ENCODE assay signal across 8 mouse cellular contexts in genomic region chr7:35036266-35036731, GRCm38 (mm10). TPM values are rescaled to one million over a fixed set of nuclear protein-coding genes. Genes with fewer than 3 reads are reported as not detected.
DNase-seq lines count a peak whose midpoint lies in the region; ATAC-seq and TF ChIP-seq lines count a peak whose summit lies in the region.

No protein-coding gene starts in this region.

- H3K36me3 ChIP-seq in embryonic facial prominence, embryonic 14.5 days (ENCODE audit: control insufficient read depth, insufficient read depth, low read length): peaks cover 27% of the 10 kb centered on the region
- H3K36me3 ChIP-seq in intestine, postnatal 0 days (ENCODE audit: control insufficient read depth, insufficient read depth): peaks cover 34% of the 10 kb centered on the region

- peak; percentile 28; the same call in 1 of the 2 replicates for ATAC-seq in embryonic facial prominence, embryonic 14.5 days (ENCODE audit: low read depth)
- ATAC-seq in intestine, postnatal 0 days: 0 out of 2 replicates have a peak, but pooled peaks have one; percentile 10
- no peak for ATAC-seq in CD4-positive, CD25-positive, alpha-beta regulatory T cell, adult 4 months

- no peaks in the 10 kb centered on the region for H3K27me3 ChIP-seq in embryonic facial prominence, embryonic 14.5 days (replicated peaks; ENCODE audit: control insufficient read depth, insufficient read depth, low read length)
- no peaks in the 10 kb centered on the region for H3K27me3 ChIP-seq in intestine, postnatal 0 days (replicated peaks; ENCODE audit: control insufficient read depth, insufficient read depth, low read length)

- H3K4me3 ChIP-seq in embryonic facial prominence, embryonic 14.5 days (ENCODE audit: low read depth, low read length): no peak overlapping the region
- H3K4me3 ChIP-seq in intestine, postnatal 0 days (ENCODE audit: low read depth, low read length): no peak overlapping the region

- no peak overlapping the region for H3K9ac ChIP-seq in embryonic facial prominence, embryonic 14.5 days (ENCODE audit: low read depth, low read length)
- H3K9ac ChIP-seq in intestine, postnatal 0 days (ENCODE audit: low read depth, low read length): 0 out of 2 replicates have a peak overlapping the region, but pooled peaks have one; percentile 17

- H3K4me1 ChIP-seq in embryonic facial prominence, embryonic 14.5 days (ENCODE audit: control insufficient read depth, insufficient read depth, low read length): peaks cover 18% of the 10 kb centered on the region
- H3K4me1 ChIP-seq in intestine, postnatal 0 days (replicated peaks; ENCODE audit: control insufficient read depth, insufficient read depth, low read length): peaks cover 20% of the 10 kb centered on the region; the same call in 1 of the 2 replicates

- no peaks in the 10 kb centered on the region for H3K9me3 ChIP-seq in embryonic facial prominence, embryonic 14.5 days (ENCODE audit: control insufficient read depth, low read length)
- H3K9me3 ChIP-seq in intestine, postnatal 0 days (ENCODE audit: control insufficient read depth): no peaks in the 10 kb centered on the region

- intact Hi-C loops in heart, postnatal 25 days (cut with DNase I): no loop called here

- 0 out of 2 replicates have a peak, but pooled peaks have one; percentile 2 for TF ChIP-seq CTCF in intestine, postnatal 0 days (IDR thresholded peaks at IDR 0.05; ENCODE audit: low read depth)

- H3K4me2 ChIP-seq in embryonic facial prominence, embryonic 14.5 days (ENCODE audit: low read depth, low read length): no peak overlapping the region
- no peak overlapping the region for H3K4me2 ChIP-seq in intestine, postnatal 0 days (replicated peaks; ENCODE audit: low read depth)

- peak; percentile 28 to 41 for DNase-seq in heart, adult 18-20 months
- DNase-seq in heart, postnatal 25 days (ENCODE audit: low spot score): no peak
- DNase-seq in 416B (ENCODE audit: low read depth): peak; percentile 22
- no peak for DNase-seq in embryonic facial prominence, embryonic 14.5 days (ENCODE audit: low spot score)
- peak; percentile 9 for DNase-seq in mesoderm, embryonic 11.5 days (ENCODE audit: low read depth, low spot score)
- DNase-seq in embryo, embryonic 10 days (ENCODE audit: low spot score): no peak

- WGBS in embryonic facial prominence, embryonic 14.5 days: 58% methylated on average over 5 of the region's 5 CpGs
- 42% methylated on average over 5 of the region's 5 CpGs for WGBS in intestine, postnatal 0 days

- peak overlapping the region; percentile 21; the same call in 1 of the 2 replicates for H3K27ac ChIP-seq in embryonic facial prominence, embryonic 14.5 days (replicated peaks; ENCODE audit: low read depth, low read length)
- peak overlapping the region; percentile 35 for H3K27ac ChIP-seq in intestine, postnatal 0 days (ENCODE audit: low read depth, low read length)

RNA-seq across cellular contexts. Expression of gene Cebpg, which starts 20.1 kb away (rescaled TPM):
- total RNA-seq in heart, adult 18-20 months (2021): 10 to 100 TPM; 25.4 to 25.5 TPM
- 10 to 100 TPM; 20.9 to 23.7 TPM for total RNA-seq in heart, postnatal 25 days (2021)
- polyA plus RNA-seq in embryonic facial prominence, embryonic 14.5 days (2014; fragmentation: Nextera tagmentation; extraction: Ambion mirVana): 39.3 and 44.3 TPM in 2 replicates
- 52.4 and 58.4 TPM in 2 replicates for polyA plus RNA-seq in intestine, postnatal 0 days (2015; fragmentation: Nextera tagmentation; extraction: Ambion mirVana)
- 10 to 100 TPM in 1 of 2 experiments, 1 to 10 TPM in 1; 9.4 to 10.9 TPM for polyA plus RNA-seq in CD4-positive, CD25-positive, alpha-beta regulatory T cell, adult 4 months (2017; shearing (Covaris generic))

Comparison
In these comparisons a context has a peak if more than half of its experiments do, and no peak if none do; other contexts are left out.
1. DNase-seq: peak in heart, adult 18-20 months (2 of 2), 416B (single experiment) and mesoderm, embryonic 11.5 days (single experiment); none in heart, postnatal 25 days (single experiment), embryonic facial prominence, embryonic 14.5 days (single experiment) and embryo, embryonic 10 days (single experiment).